Mouse (Mus musculus) kidney, adult 9 months (tissue): Measurements from ENCODE around the gene Plcz1.

ENCODE experiments used
- DNase-seq: peaks from one replicate; pipeline ENCODE4 v3.0.0; 2022

Gene Plcz1

DNA sequence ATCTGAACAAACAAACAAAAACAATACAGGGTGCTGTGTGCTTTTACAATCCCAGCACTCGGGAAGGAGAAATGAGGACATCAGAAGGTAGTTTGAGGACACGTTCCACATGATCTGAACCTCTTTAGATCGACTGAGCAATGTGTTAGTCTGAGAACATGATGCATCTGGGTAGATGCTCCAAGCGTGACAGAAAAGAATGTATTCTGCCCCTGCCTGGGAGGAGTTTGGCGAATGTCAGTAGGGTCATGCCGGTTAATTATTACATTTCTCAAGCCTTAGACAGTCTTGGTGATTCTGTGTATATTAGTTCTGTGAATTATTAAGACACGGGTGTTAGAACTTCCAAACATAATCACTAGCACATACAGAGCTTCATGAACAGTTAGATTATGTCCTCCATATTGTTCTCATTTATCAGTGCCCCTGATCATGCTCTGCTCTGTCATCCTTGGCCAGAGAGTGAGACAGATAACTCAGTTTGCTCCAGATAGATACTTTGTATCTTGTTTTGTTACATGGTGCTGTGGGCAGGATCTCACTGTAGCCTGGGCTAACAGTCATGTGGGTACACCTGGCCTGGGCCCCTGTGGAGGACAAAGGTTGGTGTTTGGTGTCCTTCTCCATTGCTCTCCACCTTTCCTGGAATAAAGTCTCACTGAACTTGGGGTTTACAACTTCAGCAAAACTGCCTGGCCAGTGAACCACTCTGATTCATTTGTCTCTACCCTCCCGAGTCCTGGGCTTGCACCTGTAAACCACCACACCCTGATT, 94.0 kb downstream of the Plcz1 start:
- DNase-seq: peak; percentile 85
